Mouse (Mus musculus) hindbrain, embryonic 13.5 days (tissue): ENCODE results near the gene Tlr9. TPM values are rescaled to one million over a fixed set of nuclear protein-coding genes. Genes with fewer than 3 reads are reported as not detected.

ENCODE experiments used
- ATAC-seq: fragments of 200-750 bp; cut with Nextera tagmentation; 2 replicates; pipeline ENCODE4 v1.8.0; 2017; ENCODE audit warnings: moderate TSS enrichment; ENCODE audit not compliant: low FRiP score
- H3K27ac ChIP-seq: fragments of 300-500 bp; sonication (generic); 2 replicates; pipeline ENCODE4 v1.5.1; 2015; ENCODE audit warnings: inconsistent platforms, mild to moderate bottlenecking, moderate library complexity
- H3K27me3 ChIP-seq: fragments of 300-500 bp; sonication (generic); 2 replicates; pipeline ENCODE4 v1.6.1; 2015; ENCODE audit warnings: mild to moderate bottlenecking, inconsistent platforms
- H3K36me3 ChIP-seq: fragments of 300-500 bp; sonication (generic); 2 replicates; pipeline ENCODE4 v1.6.1; 2015; ENCODE audit warnings: mild to moderate bottlenecking, inconsistent platforms
- H3K4me1 ChIP-seq: fragments of 300-500 bp; sonication (generic); replicated peaks from 2 replicates; pipeline ENCODE4 v1.6.1; 2015; ENCODE audit warnings: inconsistent platforms
- H3K4me2 ChIP-seq: fragments of 300-500 bp; sonication (generic); 2 replicates; pipeline ENCODE4 v1.6.1; 2015; ENCODE audit warnings: inconsistent platforms, mild to moderate bottlenecking, moderate library complexity
- H3K4me3 ChIP-seq: fragments of 300-500 bp; sonication (generic); 2 replicates; pipeline ENCODE4 v1.5.1; 2015; ENCODE audit warnings: mild to moderate bottlenecking, inconsistent platforms
- H3K9ac ChIP-seq: fragments of 300-500 bp; sonication (generic); 2 replicates; pipeline ENCODE4 v1.6.1; 2015; ENCODE audit warnings: mild to moderate bottlenecking, inconsistent platforms
- H3K9me3 ChIP-seq: fragments of 300-500 bp; sonication (generic); 2 replicates; pipeline ENCODE4 v1.6.1; 2016; ENCODE audit warnings: inconsistent platforms
- WGBS: fragments of 180-500 bp; shearing (Covaris S2); methylation state at CpG from one replicate; pipeline ENCODE4 v1.1.7; 2015; 5-methylcytosine and 5-hydroxymethylcytosine counted together
- polyA plus RNA-seq: library from polyadenylated mRNA; unstranded; fragments of >200 nt; fragmentation: Nextera tagmentation; extraction: Ambion mirVana; gene quantifications from 2 replicates; pipeline ENCODE4 v1.2.1, GENCODE M21; 2015

Gene Tlr9
- polyA plus RNA-seq, 1 experiment from 2014 or later = 0.04 TPM

- Histone ChIP-seq H3K4me1 (peaks cover 11% of the 10 kb centered on the region; the same call in 1 of the 2 replicates), H3K36me3 (no peaks in the 10 kb centered on the region), H3K4me3 (peak overlapping the region; percentile 40), H3K27me3 (peaks cover 16% of the 10 kb centered on the region), H3K9ac (peak overlapping the region; percentile 72), H3K9me3 (no peaks in the 10 kb centered on the region), H3K27ac (peak overlapping the region; percentile 55; the same call in 1 of the 2 replicates), H3K4me2 (peak overlapping the region; percentile 65)
- WGBS = 7% methylated on average over 34 of the region's 34 CpGs
- ATAC-seq = peak; percentile 83
Observed at GRCm38 (mm10) chr9:106226151-106226682, 3.8 kb downstream of the Tlr9 start.

DNA sequence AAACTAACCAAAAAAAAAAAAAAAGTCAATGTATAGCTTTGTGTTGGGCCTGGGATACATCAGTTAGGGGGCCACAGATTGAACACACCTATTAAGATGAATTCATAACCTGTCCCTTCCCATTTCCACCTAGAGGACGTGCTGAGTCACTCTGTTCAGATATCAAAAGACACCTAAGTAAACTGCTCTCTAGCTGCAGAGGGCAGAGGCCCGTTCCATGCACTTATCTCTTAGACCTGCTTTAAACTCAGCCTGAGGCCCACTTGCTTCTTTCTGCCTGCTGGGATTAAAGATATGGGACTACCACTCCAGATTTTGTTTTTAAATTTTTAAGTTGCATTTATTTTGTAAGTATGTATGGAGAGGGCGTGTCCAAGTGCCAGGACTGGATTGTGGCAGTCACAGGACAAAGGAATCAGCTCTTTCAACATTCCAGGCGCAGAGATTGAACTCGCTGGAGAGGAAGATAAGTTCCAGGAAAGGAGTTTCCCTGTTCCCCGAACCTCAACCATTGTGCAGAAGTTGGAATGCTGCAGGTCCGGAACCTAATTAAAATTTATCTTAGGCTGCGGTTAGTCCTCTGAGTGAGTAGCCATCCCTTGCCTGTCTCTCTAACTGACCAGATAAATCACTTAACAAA is 5.5 kb downstream of the Tlr9 start:
- H3K4me2 ChIP-seq = no peak overlapping the region
- 73% methylated on average over 8 of the region's 8 CpGs for WGBS
- peaks cover 16% of the 10 kb centered on the region for H3K27me3 ChIP-seq
- H3K27ac ChIP-seq = no peak overlapping the region
- H3K4me3 ChIP-seq = no peak overlapping the region
- no peaks in the 10 kb centered on the region for H3K9me3 ChIP-seq
- no peak overlapping the region for H3K9ac ChIP-seq
- ATAC-seq = no peak
- peaks cover 11% of the 10 kb centered on the region; the same call in 1 of the 2 replicates for H3K4me1 ChIP-seq
- peaks cover 7% of the 10 kb centered on the region for H3K36me3 ChIP-seq

- Histone ChIP-seq H3K9ac (no peak overlapping the region), H3K36me3 (peaks cover 30% of the 10 kb centered on the region), H3K27me3 (peaks cover 7% of the 10 kb centered on the region), H3K4me3 (no peak overlapping the region), H3K4me1 (peaks cover 11% of the 10 kb centered on the region; the same call in 1 of the 2 replicates), H3K4me2 (no peak overlapping the region), H3K9me3 (no peaks in the 10 kb centered on the region), H3K27ac (no peak overlapping the region)
- ATAC-seq = no peak
- 82% methylated on average over 9 of the region's 9 CpGs for WGBS
Observed at GRCm38 (mm10) chr9:106230051-106230733, 7.8 kb downstream of the Tlr9 start.

- Histone ChIP-seq H3K27me3 (peaks cover 2% of the 10 kb centered on the region; the same call in 1 of the 2 replicates), H3K9ac (no peak overlapping the region), H3K4me2 (no peak overlapping the region), H3K27ac (no peak overlapping the region), H3K9me3 (no peaks in the 10 kb centered on the region), H3K4me3 (no peak overlapping the region), H3K4me1 (peaks cover 9% of the 10 kb centered on the region; the same call in 1 of the 2 replicates), H3K36me3 (peaks cover 35% of the 10 kb centered on the region)
- 56% methylated on average over 3 of the region's 3 CpGs for WGBS
- no peak for ATAC-seq
Observed at GRCm38 (mm10) chr9:106230734-106231106, 8.3 kb downstream of the Tlr9 start.

GRCm38 (mm10) chr9:106231220-106231619 is 8.8 kb downstream of the Tlr9 start:
- Histone ChIP-seq H3K9me3 (no peaks in the 10 kb centered on the region), H3K27ac (no peak overlapping the region), H3K27me3 (no peaks in the 10 kb centered on the region), H3K4me1 (peaks cover 4% of the 10 kb centered on the region; the same call in 1 of the 2 replicates), H3K36me3 (peaks cover 40% of the 10 kb centered on the region), H3K9ac (no peak overlapping the region), H3K4me2 (no peak overlapping the region), H3K4me3 (no peak overlapping the region)
- 88% methylated on average over 7 of the region's 7 CpGs for WGBS
- no peak for ATAC-seq

GRCm38 (mm10) chr9:106231816-106232215 is 9.4 kb downstream of the Tlr9 start:
- peaks cover 46% of the 10 kb centered on the region for H3K36me3 ChIP-seq
- H3K4me3 ChIP-seq = no peak overlapping the region
- no peak overlapping the region for H3K27ac ChIP-seq
- no peak overlapping the region for H3K4me2 ChIP-seq
- 81% methylated on average over 4 of the region's 4 CpGs for WGBS
- H3K9me3 ChIP-seq = no peaks in the 10 kb centered on the region
- H3K27me3 ChIP-seq = no peaks in the 10 kb centered on the region
- no peaks in the 10 kb centered on the region for H3K4me1 ChIP-seq
- H3K9ac ChIP-seq = no peak overlapping the region
- ATAC-seq = no peak

DNA sequence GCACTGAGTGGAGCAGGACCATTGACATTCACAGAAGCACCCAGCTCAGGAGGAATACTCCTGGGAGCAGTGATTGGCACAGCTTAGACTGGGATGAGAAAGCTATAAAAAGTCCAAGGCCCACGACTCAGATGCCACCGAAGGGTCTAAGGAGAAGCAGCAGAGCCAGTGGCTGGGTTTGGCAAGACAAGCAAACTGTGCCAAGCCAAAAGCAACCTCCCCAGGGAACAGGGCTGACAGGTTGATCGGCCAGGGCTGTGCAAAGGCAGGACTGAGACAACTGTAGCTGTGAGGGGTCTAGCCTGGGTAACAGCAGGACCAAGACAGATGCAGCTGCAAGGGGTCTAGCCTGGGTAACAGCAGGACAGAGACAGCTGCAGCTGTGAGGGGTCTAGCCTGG is 10.6 kb downstream of the Tlr9 start:
- Histone ChIP-seq H3K9me3 (no peaks in the 10 kb centered on the region), H3K27ac (no peak overlapping the region), H3K36me3 (peaks cover 58% of the 10 kb centered on the region), H3K4me2 (no peak overlapping the region), H3K9ac (no peak overlapping the region), H3K4me1 (no peaks in the 10 kb centered on the region), H3K27me3 (no peaks in the 10 kb centered on the region), H3K4me3 (no peak overlapping the region)
- WGBS = 91% methylated on average over 3 of the region's 3 CpGs
- ATAC-seq = no peak

DNA sequence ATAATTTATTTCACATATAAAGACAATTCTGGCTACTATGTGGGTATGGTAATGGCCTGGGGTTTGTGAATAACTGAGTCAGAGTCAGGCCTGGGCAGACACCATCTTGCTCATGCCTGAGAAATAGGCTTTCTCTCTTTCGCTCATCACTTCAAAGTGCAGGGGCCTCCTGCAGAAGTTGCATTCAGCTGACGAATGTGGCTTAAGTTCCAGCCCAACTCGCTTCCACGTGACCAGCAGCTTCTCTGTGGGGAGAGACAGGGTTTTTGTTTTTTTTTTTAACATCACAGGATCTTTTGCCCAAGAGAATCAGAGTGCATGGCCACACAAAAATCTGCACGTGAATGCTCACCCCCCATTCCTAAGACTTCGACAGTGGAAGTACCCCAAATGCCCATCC is 11.6 kb downstream of the Tlr9 start:
- H3K9me3 ChIP-seq = no peaks in the 10 kb centered on the region
- WGBS = 85% methylated on average over 6 of the region's 6 CpGs
- no peak overlapping the region for H3K27ac ChIP-seq
- no peaks in the 10 kb centered on the region for H3K4me1 ChIP-seq
- H3K36me3 ChIP-seq = peaks cover 68% of the 10 kb centered on the region
- H3K4me2 ChIP-seq = no peak overlapping the region
- H3K27me3 ChIP-seq = no peaks in the 10 kb centered on the region
- no peak overlapping the region for H3K4me3 ChIP-seq
- ATAC-seq = no peak
- H3K9ac ChIP-seq = peak overlapping the region; percentile 43; the same call in 1 of the 2 replicates

- H3K4me1 ChIP-seq = no peaks in the 10 kb centered on the region
- H3K4me3 ChIP-seq = no peak overlapping the region
- no peak overlapping the region for H3K27ac ChIP-seq
- ATAC-seq = no peak
- H3K4me2 ChIP-seq = no peak overlapping the region
- H3K9ac ChIP-seq = no peak overlapping the region
- H3K36me3 ChIP-seq = peaks cover 81% of the 10 kb centered on the region
- no peaks in the 10 kb centered on the region for H3K27me3 ChIP-seq
- WGBS = 92% methylated on average over 23 of the region's 23 CpGs
- no peaks in the 10 kb centered on the region for H3K9me3 ChIP-seq
Observed at GRCm38 (mm10) chr9:106235194-106235830, 12.9 kb downstream of the Tlr9 start.

- ATAC-seq = no peak
- no peaks in the 10 kb centered on the region for H3K4me1 ChIP-seq
- H3K4me3 ChIP-seq = no peak overlapping the region
- H3K27ac ChIP-seq = no peak overlapping the region
- WGBS = 91% methylated on average over 23 of the region's 23 CpGs
- no peak overlapping the region for H3K4me2 ChIP-seq
- H3K27me3 ChIP-seq = no peaks in the 10 kb centered on the region
- H3K9me3 ChIP-seq = no peaks in the 10 kb centered on the region
- peaks cover 91% of the 10 kb centered on the region for H3K36me3 ChIP-seq
- no peak overlapping the region for H3K9ac ChIP-seq
Observed at GRCm38 (mm10) chr9:106236156-106236817, 13.9 kb downstream of the Tlr9 start.

DNA sequence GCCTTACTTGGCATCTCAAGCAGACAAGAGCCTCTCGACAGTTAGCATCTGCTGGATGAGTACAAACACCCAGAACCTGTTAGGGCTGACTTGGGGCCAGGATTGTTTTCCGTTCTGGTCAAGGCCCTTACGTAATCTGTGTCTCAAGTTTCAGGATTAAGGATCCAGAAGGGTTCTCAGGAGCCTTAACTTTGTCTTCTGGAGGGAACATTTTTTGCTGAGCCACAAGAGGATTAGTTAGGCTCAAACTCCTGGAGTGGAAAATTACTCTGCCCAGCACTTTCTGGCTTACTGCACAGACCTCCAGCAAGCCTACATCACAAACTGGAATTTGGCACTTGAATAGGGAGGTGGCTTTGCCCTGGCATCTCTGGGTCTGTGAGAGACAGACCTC is 14.4 kb downstream of the Tlr9 start:
- Histone ChIP-seq H3K4me1 (no peaks in the 10 kb centered on the region), H3K9me3 (no peaks in the 10 kb centered on the region), H3K27me3 (no peaks in the 10 kb centered on the region), H3K27ac (no peak overlapping the region), H3K4me2 (no peak overlapping the region), H3K9ac (no peak overlapping the region), H3K4me3 (no peak overlapping the region), H3K36me3 (peaks cover 96% of the 10 kb centered on the region)
- ATAC-seq = no peak
- 90% methylated on average over 3 of the region's 3 CpGs for WGBS

GRCm38 (mm10) chr9:106237401-106237800 is 15.0 kb downstream of the Tlr9 start:
- WGBS = 88% methylated on average over 8 of the region's 8 CpGs

More at GRCm38 (mm10) chr9:106237401-106237800, 15.0 kb downstream of the Tlr9 start:
- no peak overlapping the region for H3K4me3 ChIP-seq
- no peaks in the 10 kb centered on the region for H3K27me3 ChIP-seq
- no peak overlapping the region for H3K9ac ChIP-seq
- ATAC-seq = no peak
- no peak overlapping the region for H3K27ac ChIP-seq
- H3K9me3 ChIP-seq = no peaks in the 10 kb centered on the region
- no peaks in the 10 kb centered on the region for H3K4me1 ChIP-seq
- H3K4me2 ChIP-seq = no peak overlapping the region
- peaks cover 100% of the 10 kb centered on the region for H3K36me3 ChIP-seq
